Mouse (Mus musculus): ENCODE data around the gene Mrpl2. TPM values are rescaled to one million over a fixed set of nuclear protein-coding genes. Genes with fewer than 3 reads are reported as not detected.

Gene Mrpl2
- 26.1 to 33.3 TPM (median 28.5 TPM) in 3 replicates for total RNA-seq (2017)

DNA sequence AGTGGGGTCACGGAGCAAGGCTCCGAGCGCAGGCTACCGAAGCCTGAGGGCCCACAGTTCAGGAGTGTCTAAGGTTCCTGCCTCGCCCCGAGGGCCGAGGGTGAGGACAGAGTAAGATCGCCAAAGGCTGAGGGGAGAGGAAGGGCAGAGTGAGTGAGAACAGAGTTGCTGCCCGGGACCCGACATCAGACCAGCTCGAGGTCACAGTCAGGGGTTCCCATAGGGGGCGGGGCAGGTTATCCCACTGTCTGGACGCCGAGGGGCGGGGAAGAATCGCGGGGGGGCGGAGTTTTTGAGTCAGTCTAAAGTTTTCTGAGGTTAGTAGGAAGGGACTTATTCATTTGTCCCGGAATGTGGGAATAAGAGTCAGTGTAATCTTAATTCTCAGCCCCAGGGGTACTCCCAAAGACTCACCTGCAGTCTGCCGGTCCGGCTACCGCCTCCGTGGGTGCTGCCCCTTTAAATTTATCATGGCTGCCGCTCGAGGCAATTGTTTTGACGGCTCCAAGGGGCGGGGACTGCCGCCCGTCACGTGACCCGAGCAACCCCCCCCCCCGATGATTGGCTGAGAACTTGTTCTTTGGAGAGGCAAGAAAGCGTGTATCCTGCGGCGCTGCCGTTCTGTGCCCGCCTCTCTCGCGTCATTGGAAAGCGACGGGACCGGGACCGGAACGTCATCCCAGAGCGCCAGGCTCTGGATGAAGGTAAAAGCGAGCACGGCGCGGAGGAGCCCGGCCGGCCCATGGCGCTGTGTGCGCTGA, at the start of gene Mrpl2, which contains the start of gene Klc4:
Gene Mrpl2 (plus strand): TSS at position 669 of the 761 bp plus-strand sequence.
Gene Klc4 (minus strand): TSS at position 462 of the 761 bp plus-strand sequence.
- peak; percentile 88 for ATAC-seq (replicated peaks; ENCODE audit: insufficient number of reproducible peaks, low FRiP score, low TSS enrichment, poor library complexity, severe bottlenecking)

DNA sequence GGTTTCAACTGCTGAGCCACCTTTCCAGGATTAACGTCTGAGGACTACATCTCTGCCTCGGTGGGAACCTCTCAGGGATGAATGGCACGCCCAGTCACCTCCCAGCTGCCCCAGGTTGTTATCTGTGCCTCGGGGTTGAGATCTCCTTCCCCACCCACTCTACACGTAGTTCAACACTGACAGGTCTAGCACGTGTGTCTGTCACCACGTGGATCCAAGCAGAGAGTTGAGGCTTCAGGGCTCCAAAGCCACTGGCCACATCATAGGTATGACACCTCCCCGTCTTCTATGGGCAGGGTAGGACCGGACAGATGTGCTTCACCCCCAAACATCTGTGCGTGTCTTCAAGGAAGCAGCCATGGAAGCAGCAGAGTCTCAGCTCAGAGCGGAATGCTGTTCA, 48.1 kb upstream of the Mrpl2 start:
- ATAC-seq (replicated peaks; ENCODE audit: insufficient number of reproducible peaks, low FRiP score, low TSS enrichment, poor library complexity, severe bottlenecking) = no peak

DNA sequence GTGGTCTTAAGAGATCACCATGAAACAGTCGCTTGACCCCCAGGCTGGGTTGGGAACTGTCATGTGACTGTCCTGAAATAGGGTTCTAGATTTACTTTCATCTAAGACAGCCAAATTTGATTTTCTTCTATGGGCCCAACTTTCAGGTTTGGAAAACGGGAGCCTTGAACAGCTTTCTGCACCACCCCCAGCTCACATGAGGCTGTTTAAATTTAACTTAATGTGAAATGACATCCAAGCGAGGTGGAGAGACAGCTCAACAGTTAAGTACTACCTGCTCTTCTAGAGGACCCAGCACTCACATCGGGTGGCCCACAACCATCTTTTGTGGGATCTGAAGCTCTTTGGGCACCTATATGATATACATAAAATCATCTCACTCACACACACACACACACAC, 47.1 kb upstream of the Mrpl2 start:
- no peak for ATAC-seq (replicated peaks; ENCODE audit: insufficient number of reproducible peaks, low FRiP score, low TSS enrichment, poor library complexity, severe bottlenecking)

DNA sequence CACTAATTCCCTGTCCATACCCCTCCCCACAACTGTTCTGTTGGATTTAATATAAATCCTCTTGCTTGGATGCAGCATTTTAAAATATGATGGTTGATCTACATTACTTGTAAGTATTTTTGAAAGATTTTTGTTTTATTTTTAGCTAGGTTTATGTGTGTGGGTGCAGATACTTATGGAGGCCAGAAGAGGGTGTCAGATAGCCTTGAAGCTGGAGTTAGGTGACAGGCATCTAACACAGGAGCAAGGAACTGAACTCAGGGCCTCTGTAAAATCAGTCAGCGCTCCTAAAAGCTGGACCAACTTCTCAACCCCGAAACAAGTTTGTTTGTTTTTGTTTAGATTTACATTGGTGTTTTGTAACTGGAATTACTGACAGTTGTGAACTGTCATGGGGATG, 45.5 kb upstream of the Mrpl2 start:
- no peak for ATAC-seq (replicated peaks; ENCODE audit: insufficient number of reproducible peaks, low FRiP score, low TSS enrichment, poor library complexity, severe bottlenecking)

DNA sequence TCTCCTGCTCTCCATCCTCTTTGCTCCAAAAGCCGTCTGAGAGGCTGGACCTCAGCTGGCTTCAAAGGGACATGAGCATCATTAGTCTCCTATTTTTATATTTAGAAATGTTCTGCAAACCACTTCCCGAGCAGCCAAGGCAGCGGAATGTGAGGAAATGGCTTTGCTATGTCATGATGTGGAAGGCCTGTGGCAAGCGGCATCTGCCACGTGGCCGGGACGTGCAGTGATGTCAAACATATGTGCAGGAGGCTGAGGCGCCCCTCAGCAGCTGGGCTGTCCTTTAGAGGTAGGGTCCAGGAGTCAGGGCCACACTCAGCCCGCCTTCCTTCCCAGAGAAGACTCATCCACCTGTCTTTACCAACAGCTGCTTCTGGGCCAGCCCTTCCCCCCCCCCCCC, 43.8 kb upstream of the Mrpl2 start:
- ATAC-seq (replicated peaks; ENCODE audit: insufficient number of reproducible peaks, low FRiP score, low TSS enrichment, poor library complexity, severe bottlenecking) = peak; percentile 47; the same call in 1 of the 2 replicates

DNA sequence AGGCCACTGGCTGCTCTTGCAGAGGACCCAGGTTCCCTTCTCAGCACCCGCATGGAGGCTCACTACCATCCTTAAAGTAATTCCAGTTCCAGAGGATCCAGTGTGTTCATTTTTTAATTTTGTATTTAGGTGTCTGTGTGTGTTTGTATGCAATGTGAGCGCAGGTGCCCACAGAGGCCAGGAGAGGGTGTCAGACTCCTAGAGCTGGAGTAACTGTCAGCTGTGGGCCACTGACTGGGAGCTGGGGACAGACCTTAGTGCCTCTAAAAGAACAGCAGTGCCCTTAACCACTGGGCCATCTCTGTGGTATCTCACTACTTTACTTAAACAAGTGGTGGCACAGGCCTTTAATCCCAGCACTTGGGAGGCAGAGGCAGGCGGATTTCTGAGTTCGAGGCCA, 42.8 kb upstream of the Mrpl2 start:
- no peak for ATAC-seq (replicated peaks; ENCODE audit: insufficient number of reproducible peaks, low FRiP score, low TSS enrichment, poor library complexity, severe bottlenecking)

DNA sequence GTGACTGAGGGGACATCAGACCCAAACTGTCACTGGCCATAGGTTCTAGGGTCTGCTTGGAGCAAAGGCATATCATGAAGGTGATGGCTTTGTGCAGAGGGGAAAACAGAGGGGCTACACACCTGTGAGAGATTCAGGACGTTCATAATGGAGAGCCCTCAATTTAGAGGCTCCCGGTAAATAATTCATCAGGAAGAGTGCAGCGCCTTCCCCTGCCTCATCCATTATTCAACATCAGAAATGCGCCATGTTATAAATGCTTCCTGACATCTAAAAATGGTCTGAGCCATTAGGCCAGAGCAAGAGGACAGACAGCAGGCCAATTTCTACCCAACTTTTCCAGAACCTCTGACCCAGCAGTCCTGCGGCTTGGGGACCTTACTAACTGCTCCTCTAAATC, 40.9 kb upstream of the Mrpl2 start:
- ATAC-seq (replicated peaks; ENCODE audit: insufficient number of reproducible peaks, low FRiP score, low TSS enrichment, poor library complexity, severe bottlenecking) = no peak

DNA sequence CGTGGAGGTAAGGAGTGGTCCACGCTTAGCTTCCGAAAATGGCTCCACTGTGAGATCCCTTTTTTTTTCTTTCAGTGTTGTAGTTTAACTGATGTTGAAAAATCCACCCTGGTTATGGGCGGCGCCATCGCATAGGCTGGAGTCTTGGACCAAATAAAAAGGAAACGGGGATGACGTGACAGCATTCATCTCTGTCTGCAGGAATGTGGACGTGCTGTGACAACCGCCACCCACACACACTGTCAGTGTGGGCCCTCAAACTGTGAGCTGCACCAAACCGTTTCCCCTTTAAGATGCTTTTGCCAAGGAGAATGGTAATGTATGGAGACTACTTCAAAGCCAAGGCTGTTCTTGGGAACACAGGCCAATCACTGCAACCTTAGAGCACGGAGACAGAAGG, 40.0 kb upstream of the Mrpl2 start:
- no peak for ATAC-seq (replicated peaks; ENCODE audit: insufficient number of reproducible peaks, low FRiP score, low TSS enrichment, poor library complexity, severe bottlenecking)

DNA sequence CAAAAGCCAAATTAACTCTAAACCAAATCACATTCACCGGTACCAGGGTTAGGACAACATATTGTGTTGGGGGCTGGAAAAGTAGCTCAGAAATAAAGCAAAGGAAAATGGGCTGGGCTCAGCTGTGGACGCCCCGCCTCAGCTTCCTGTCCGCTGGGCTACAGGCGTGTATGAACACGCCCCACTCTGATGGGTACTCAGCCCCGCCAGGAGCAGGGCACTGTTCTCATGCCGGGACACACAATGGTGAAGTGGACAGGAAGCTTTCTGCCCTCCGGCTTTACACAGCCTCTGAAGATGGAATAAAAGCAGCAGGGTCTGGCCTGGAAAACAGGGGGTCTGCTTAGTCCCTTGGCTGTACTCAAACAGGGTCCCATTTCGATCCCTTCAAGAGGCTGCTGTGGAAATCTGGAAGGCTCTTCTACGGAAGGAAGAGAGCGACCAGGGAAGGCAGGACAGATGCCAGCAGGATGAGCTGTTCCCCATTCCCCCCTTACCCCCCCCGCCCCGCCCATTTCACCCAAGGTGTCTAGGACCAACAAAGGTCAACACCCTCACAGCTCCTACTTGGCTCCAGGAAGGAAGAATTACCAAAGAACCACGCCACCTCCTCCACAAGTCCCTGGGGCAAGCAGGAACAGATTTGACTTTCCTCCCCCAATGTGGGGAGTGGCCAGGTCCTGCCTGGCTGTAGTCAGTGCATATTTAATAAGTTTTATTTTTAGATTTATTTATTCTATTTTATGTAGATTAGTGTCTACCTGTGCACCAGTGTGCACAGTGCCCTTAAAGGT, 36.1 kb upstream of the Mrpl2 start:
- ATAC-seq (replicated peaks; ENCODE audit: insufficient number of reproducible peaks, low FRiP score, low TSS enrichment, poor library complexity, severe bottlenecking) = peak; percentile 44; the same call in 1 of the 2 replicates

DNA sequence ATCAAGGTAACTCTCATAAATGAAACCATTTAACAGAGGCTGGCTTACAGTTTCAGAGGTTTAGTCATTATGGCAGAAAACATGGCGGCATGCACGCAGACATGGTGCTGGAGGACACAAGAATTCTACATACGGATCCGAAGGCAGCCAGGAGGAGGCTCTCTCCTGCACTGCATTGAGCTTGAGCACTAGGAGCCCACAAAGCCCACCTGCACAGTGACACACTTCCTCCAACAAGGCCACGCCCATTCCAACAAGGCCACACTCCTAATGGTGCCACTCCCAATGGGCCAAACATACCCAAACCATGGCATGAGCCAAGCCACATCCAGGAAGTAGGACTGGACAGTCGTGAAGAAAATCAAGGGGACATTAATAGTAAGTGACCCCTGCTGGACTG, 34.7 kb upstream of the Mrpl2 start:
- no peak for ATAC-seq (replicated peaks; ENCODE audit: insufficient number of reproducible peaks, low FRiP score, low TSS enrichment, poor library complexity, severe bottlenecking)

DNA sequence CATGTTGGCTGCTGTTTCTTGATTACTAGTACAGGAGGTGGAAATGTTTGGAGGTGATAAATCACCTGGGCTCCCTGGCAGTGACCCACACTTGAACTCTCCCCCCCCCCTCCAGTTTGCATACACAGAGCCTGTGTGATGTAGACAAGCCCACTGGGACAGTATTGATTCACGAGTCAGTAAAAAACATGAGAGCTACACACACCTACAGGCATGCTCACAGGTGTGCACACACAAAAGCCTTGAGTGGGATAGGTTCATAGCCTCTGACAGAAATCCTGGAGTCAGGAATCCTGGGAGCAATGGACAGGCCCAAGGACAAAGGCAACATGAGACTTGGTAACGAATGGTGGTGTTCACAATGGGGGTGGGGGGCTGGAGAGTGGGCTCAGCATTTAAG, 33.8 kb upstream of the Mrpl2 start:
- ATAC-seq (replicated peaks; ENCODE audit: insufficient number of reproducible peaks, low FRiP score, low TSS enrichment, poor library complexity, severe bottlenecking) = no peak

DNA sequence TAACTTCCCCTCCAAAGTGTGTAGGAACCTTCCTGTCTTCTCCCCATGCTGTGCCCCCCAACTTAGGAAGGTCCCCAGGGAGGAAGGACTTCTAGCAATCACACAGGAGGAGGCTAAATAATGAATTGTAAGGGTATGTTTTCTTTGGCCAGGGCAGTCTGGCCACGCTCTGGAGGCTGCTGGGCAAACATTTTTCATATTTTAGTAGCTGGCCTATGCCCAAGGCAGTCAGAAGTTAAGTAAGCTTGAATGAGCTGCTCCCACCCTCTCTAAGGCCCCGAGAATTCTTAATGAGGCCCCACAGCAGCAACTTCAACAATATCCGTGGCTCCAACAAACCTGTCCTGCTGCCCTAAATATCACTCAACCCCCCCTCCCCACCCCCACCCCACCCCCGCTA, 33.2 kb upstream of the Mrpl2 start:
- no peak for ATAC-seq (replicated peaks; ENCODE audit: insufficient number of reproducible peaks, low FRiP score, low TSS enrichment, poor library complexity, severe bottlenecking)

DNA sequence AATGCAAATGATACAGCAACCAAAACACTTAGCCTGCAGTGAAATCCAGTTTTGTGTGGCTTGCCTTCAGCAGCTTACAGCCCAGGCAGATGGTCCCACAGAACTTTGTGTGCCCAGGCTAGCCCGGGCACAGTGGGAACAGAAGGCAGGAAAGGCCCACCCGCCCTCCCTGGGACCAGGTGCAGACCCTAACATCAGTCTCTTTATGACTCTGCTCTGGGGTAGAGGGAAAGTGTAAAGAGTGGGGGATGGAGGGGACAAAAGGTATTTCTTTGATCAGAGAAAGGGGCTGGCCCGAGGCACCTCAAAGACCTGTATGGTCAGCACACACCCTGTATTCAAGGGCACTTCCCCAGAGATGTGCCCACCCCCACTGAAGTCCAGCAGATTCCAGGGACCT, 32.8 kb upstream of the Mrpl2 start:
- no peak for ATAC-seq (replicated peaks; ENCODE audit: insufficient number of reproducible peaks, low FRiP score, low TSS enrichment, poor library complexity, severe bottlenecking)

DNA sequence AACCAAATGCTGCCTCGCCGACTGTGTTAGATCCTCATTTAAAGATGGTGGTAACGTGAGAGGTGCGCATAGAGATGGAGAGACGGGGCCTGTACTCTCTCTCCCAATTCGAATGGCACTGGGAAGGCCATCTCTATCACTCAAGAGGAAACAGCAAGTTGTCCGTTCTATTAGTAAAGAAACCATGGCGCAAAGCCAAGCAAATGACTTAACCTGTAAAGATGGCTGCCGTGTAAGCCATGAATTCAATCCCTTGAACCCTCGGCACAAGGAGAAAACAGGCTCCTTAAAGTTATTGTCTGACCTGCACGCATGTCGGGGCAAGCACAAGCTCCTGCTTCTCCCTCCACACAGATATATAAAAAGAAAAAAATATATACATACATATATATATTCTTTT, 28.2 kb upstream of the Mrpl2 start:
- no peak for ATAC-seq (replicated peaks; ENCODE audit: insufficient number of reproducible peaks, low FRiP score, low TSS enrichment, poor library complexity, severe bottlenecking)

DNA sequence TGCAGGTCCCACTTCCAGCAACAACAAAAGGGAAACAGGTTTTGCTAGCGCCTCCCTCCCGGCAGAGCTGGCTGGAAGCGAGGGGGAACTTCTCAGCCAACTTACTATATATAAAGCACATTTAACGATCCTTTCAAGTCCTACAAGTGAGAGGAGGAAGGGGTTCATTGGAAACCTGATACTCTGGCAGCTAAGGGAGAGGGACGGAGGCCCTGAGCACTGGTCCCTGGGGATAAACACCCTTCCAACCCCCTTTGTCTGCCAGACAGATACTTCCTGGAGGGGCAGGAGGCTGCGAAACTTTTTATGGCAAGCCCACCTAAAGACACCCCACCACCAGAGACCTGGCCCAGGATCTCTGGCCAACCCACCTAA, 27.6 kb upstream of the Mrpl2 start:
- no peak for ATAC-seq (replicated peaks; ENCODE audit: insufficient number of reproducible peaks, low FRiP score, low TSS enrichment, poor library complexity, severe bottlenecking)

DNA sequence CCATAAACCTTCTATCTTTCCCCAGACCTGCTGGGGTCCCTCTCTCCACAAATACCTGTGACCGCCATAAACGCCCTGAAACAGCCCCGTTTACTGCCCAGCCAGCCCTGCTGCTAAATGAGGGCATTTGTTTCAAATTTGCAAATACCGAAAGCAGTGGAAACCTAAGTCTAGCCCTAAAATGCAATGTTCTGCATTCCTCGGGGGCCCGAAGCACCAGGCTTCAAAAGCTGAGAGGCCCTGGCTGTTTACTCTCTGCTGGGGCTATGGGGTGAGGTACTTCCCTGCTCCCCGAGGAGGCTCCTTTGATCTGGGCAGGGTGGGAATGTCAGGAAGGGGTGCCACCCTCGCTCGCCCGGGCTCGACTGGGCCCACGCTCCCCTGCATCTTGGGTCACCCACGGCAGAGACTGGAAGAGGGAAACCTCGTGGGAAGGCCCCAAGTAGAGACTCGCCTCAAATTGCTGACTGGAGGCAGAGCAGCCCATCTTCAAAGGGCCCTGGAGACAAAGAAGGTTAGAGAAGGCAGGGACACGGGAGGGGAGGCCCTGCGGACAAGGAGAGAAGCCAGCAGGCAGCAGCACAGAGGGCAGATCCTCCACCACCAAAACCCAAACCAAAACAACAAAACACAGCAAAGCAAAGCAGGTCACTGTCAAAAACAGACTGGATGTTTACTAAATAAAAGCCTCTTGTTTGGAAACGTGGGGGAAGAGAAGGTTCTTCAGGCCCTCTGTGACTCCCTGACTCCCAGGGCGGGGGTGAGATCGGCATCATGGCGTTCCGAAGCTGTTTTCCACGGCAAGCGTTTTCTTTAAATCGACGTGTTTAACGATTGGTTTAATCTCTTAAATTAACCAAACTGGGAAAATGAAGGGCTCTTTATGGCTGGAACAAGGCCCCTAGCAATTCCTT, 27.0 kb upstream of the Mrpl2 start:
- ATAC-seq (replicated peaks; ENCODE audit: insufficient number of reproducible peaks, low FRiP score, low TSS enrichment, poor library complexity, severe bottlenecking) = no peak

DNA sequence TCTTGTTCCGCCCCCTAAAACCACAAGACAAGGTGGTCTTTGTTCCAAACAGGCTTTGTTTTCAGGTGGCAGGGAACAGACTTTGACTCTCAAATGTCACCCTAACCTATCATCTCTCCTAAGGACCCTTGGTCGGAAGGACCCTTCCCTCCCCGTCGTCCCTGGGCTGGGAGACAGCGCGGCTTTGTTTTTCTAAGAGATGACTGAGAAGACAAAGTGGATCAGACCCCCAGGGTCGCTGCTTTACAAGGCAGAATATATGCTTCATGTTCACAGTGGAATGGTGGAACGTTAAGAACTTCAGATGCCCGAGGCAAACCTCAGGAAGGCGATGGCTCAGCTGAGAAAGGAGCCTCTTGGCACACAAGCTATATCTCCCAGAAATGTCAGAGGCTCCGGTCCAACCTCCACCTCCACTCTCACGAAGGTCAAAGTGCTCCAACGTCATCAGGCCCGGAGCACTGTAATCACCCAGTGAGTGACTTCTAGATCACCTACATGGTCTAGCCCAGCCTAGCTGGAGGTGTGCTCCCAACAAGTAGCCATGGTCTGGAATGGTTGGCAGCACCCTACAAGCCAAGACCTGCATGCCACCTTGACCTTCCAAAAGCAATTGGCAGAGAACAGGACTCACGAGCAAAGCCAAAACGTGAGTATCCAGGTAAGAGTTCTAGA, 26.2 kb upstream of the Mrpl2 start:
- ATAC-seq (replicated peaks; ENCODE audit: insufficient number of reproducible peaks, low FRiP score, low TSS enrichment, poor library complexity, severe bottlenecking) = no peak

DNA sequence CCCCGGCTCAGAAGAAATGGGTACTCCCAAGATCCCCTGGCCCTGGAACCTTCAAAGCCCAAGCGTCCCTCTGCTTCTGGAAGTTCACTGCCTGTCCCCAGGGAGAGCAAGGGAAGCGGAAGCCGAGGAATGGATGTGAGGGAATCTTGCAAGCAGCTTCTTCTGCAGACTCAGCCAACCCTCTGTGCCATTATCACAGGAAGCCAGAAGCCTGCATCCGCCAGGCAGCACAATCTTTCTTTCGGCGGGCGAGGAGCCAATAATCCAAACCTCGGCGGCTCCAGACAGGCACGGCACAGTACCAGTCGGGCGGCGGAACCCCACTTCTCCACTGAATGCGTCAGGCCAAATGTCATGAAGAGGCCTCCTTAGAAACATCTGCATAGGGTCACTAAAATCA, 24.7 kb upstream of the Mrpl2 start:
- ATAC-seq (replicated peaks; ENCODE audit: insufficient number of reproducible peaks, low FRiP score, low TSS enrichment, poor library complexity, severe bottlenecking) = no peak

DNA sequence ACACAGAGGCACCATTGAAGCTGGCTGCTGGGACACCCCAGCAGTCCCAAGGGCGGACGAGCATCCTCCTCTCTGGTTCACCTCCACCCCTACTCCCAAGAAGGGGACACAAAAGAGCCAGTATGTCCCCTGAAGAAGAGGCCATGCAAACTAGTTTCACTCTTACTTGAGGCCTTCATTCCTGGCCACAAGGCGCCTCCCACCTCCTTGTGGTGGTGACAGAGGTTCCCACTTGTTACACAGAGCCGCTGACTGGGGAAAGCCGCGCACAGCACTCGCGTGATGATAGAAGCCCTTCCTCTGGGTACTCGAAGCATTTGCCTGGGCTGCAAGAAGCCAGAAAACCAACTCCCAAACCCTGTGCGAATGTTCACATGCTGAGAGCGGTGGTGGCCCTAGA, 23.8 kb upstream of the Mrpl2 start:
- no peak for ATAC-seq (replicated peaks; ENCODE audit: insufficient number of reproducible peaks, low FRiP score, low TSS enrichment, poor library complexity, severe bottlenecking)
